Mouse (Mus musculus) MEL (cell line): ENCODE results near the gene Wdr90. TPM values are rescaled to one million over a fixed set of nuclear protein-coding genes. Genes with fewer than 3 reads are reported as not detected.

ENCODE experiments used
- DNase-seq: peaks from one replicate; pipeline ENCODE4 v3.0.0; 2011; ENCODE audit warnings: low read depth, low spot score
- H3K27ac ChIP-seq: 2 replicates; pipeline ENCODE4 v1.5.1; 2012; ENCODE audit warnings: low read depth, mild to moderate bottlenecking, control low read depth, low read length, moderate library complexity; ENCODE audit not compliant: control insufficient read depth
- H3K27me3 ChIP-seq, 2 experiments: fragments of 150-350 bp in 1 of 2; sonication (generic) in 1 of 2; 2 replicates each; pipeline ENCODE4 v1.6.1; 2012; ENCODE audit warnings: low read length in 2 of 2, mild to moderate bottlenecking in 2 of 2, improper control_type of control experiment in 1 of 2, moderate library complexity in 1 of 2; ENCODE audit not compliant: insufficient read depth in 2 of 2, control insufficient read depth in 1 of 2
- H3K36me3 ChIP-seq, 2 experiments: 2 replicates each; pipeline ENCODE4 v1.6.1; 2012 to 2014; ENCODE audit warnings: low read length in 2 of 2, improper control_type of control experiment in 1 of 2, inconsistent platforms in 1 of 2, mild to moderate bottlenecking in 1 of 2; ENCODE audit not compliant: insufficient read depth in 2 of 2, control insufficient read depth in 1 of 2
- H3K4me1 ChIP-seq, 2 experiments: fragments of 150-350 bp in 1 of 2; sonication (generic) in 1 of 2; 2 replicates each; pipeline ENCODE4 v1.6.1; 2012; ENCODE audit warnings: low read length in 2 of 2, improper control_type of control experiment in 1 of 2, mild to moderate bottlenecking in 1 of 2; ENCODE audit not compliant: insufficient read depth in 2 of 2, control insufficient read depth in 1 of 2
- H3K4me3 ChIP-seq, 2 experiments: fragments of 150-350 bp in 1 of 2; sonication (generic) in 1 of 2; 2 replicates each; pipeline ENCODE4 v1.5.1; 2012; ENCODE audit warnings: low read depth in 2 of 2, low read length in 2 of 2, mild to moderate bottlenecking in 2 of 2, moderate library complexity in 2 of 2, control low read depth in 1 of 2, improper control_type of control experiment in 1 of 2; ENCODE audit not compliant: control insufficient read depth in 1 of 2, insufficient read depth in 1 of 2
- H3K79me2 ChIP-seq: 2 replicates; pipeline ENCODE4 v1.6.1; 2012; ENCODE audit warnings: mild to moderate bottlenecking, low read length, moderate library complexity; ENCODE audit not compliant: control insufficient read depth, poor library complexity, insufficient read depth
- H3K9ac ChIP-seq: 2 replicates; pipeline ENCODE4 v1.6.1; 2012; ENCODE audit warnings: low read depth, mild to moderate bottlenecking, control low read depth, low read length, moderate library complexity; ENCODE audit not compliant: control insufficient read depth, poor library complexity, severe bottlenecking
- H3K9me3 ChIP-seq: fragments of 150-350 bp; sonication (generic); replicated peaks from 2 replicates; pipeline ENCODE4 v1.6.1; 2012; ENCODE audit warnings: mild to moderate bottlenecking, low read length, improper control_type of control experiment, moderate library complexity; ENCODE audit not compliant: insufficient read depth
- CHD1 ChIP-seq: IDR thresholded peaks from 2 replicates; pipeline ENCODE4 v1.6.1; 2012; ENCODE audit warnings: low read depth, mild to moderate bottlenecking, inconsistent platforms, low read length, improper control_type of control experiment
- CHD2 ChIP-seq: IDR thresholded peaks from 2 replicates; pipeline ENCODE4 v1.6.1; 2011; ENCODE audit warnings: low read length, improper control_type of control experiment
- GABPA ChIP-seq: IDR thresholded peaks from 2 replicates; pipeline ENCODE4 v1.6.1; 2012; ENCODE audit warnings: low read depth, mild to moderate bottlenecking, inconsistent platforms, low read length, improper control_type of control experiment, moderate library complexity
- HCFC1 ChIP-seq: IDR thresholded peaks from 2 replicates; pipeline ENCODE4 v1.6.1; 2012; ENCODE audit warnings: low read depth, mild to moderate bottlenecking, inconsistent platforms, low read length, improper control_type of control experiment, moderate library complexity
- KAT2A ChIP-seq: conservative IDR thresholded peaks from 2 replicates; pipeline ENCODE4 v1.6.1; 2012; ENCODE audit warnings: low read depth, low read length, improper control_type of control experiment, inconsistent platforms
- MEF2A ChIP-seq: IDR thresholded peaks from 2 replicates; pipeline ENCODE4 v1.6.1; 2014; ENCODE audit warnings: low read depth, mild to moderate bottlenecking, inconsistent platforms, low read length, improper control_type of control experiment; ENCODE audit not compliant: poor library complexity, insufficient replicate concordance, severe bottlenecking; ENCODE audit errors: extremely low read depth
- MYB ChIP-seq: IDR thresholded peaks from 2 replicates; pipeline ENCODE4 v1.6.1; 2011; ENCODE audit warnings: mild to moderate bottlenecking, low read depth, low read length, improper control_type of control experiment
- MYC ChIP-seq: IDR thresholded peaks from 2 replicates; pipeline ENCODE4 v1.6.1; 2011; ENCODE audit warnings: low read depth, mild to moderate bottlenecking, low read length, improper control_type of control experiment, moderate library complexity
- NELFE ChIP-seq: IDR thresholded peaks from 2 replicates; pipeline ENCODE4 v1.6.1; 2011; ENCODE audit warnings: low read depth, low read length, improper control_type of control experiment
- NRF1 ChIP-seq: IDR thresholded peaks from 2 replicates; pipeline ENCODE4 v1.6.1; 2014; ENCODE audit warnings: low read depth, mild to moderate bottlenecking, inconsistent platforms, low read length, improper control_type of control experiment, moderate library complexity; ENCODE audit not compliant: poor library complexity, insufficient read depth, severe bottlenecking
- POLR2A ChIP-seq, 2 experiments: IDR thresholded peaks; 2 replicates each; pipeline ENCODE4 v1.6.1; 2011 to 2012; ENCODE audit warnings: low read length in 2 of 2, mild to moderate bottlenecking in 2 of 2, control low read depth in 1 of 2, improper control_type of control experiment in 1 of 2, low read depth in 1 of 2, moderate library complexity in 1 of 2; ENCODE audit not compliant: control insufficient read depth in 1 of 2, insufficient read depth in 1 of 2, poor library complexity in 1 of 2
- POLR2AphosphoS2 ChIP-seq: IDR thresholded peaks from 2 replicates; pipeline ENCODE4 v1.6.1; 2011; ENCODE audit warnings: low read length, improper control_type of control experiment
- RCOR1 ChIP-seq: IDR thresholded peaks from 2 replicates; pipeline ENCODE4 v1.6.1; 2012; ENCODE audit warnings: low read depth, mild to moderate bottlenecking, inconsistent platforms, low read length, improper control_type of control experiment
- SMC3 ChIP-seq: IDR thresholded peaks from 2 replicates; pipeline ENCODE4 v1.6.1; 2011; ENCODE audit warnings: low read depth, low read length, improper control_type of control experiment
- TAL1 ChIP-seq: IDR thresholded peaks from 2 replicates; pipeline ENCODE4 v1.6.1; 2012; ENCODE audit warnings: mild to moderate bottlenecking, inconsistent platforms, low read length, moderate library complexity, mixed read lengths
- TBP ChIP-seq: IDR thresholded peaks from 2 replicates; pipeline ENCODE4 v1.8.0; 2011; ENCODE audit warnings: low read depth, low read length, improper control_type of control experiment
- USF1 ChIP-seq: IDR thresholded peaks from 2 replicates; pipeline ENCODE4 v1.6.1; 2014; ENCODE audit warnings: low read depth, mild to moderate bottlenecking, inconsistent platforms, low read length, improper control_type of control experiment, moderate library complexity
- USF2 ChIP-seq, 2 experiments: IDR thresholded peaks; 2 replicates each; pipeline ENCODE4 v1.6.1; 2011 to 2012; ENCODE audit warnings: improper control_type of control experiment in 2 of 2, low read length in 2 of 2, borderline replicate concordance in 1 of 2, inconsistent platforms in 1 of 2, low read depth in 1 of 2, mild to moderate bottlenecking in 1 of 2; ENCODE audit not compliant: insufficient read depth in 1 of 2
- ZKSCAN1 ChIP-seq: IDR thresholded peaks from 2 replicates; pipeline ENCODE4 v1.6.1; 2012; ENCODE audit warnings: low read depth, mild to moderate bottlenecking, inconsistent platforms, low read length, improper control_type of control experiment, moderate library complexity
- ZNF384 ChIP-seq: IDR thresholded peaks from 2 replicates; pipeline ENCODE4 v1.6.1; 2012; ENCODE audit warnings: low read depth, mild to moderate bottlenecking, inconsistent platforms, low read length, improper control_type of control experiment
- polyA plus RNA-seq, 2 experiments: library from polyadenylated mRNA; stranded (reverse) in 1 of 2; unstranded in 1 of 2; fragments of >175 nt in 1 of 2; fragments of >200 nt in 1 of 2; gene quantifications; 2 replicates each; pipeline versions ENCODE4 v1.2.1 to v1.2.4; 2012; ENCODE audit warnings: low replicate concordance in 2 of 2, low read depth in 1 of 2; ENCODE audit not compliant: insufficient read length in 2 of 2, insufficient read depth in 1 of 2, missing spikeins in 1 of 2
- total RNA-seq: library from RNA; depleted of rRNA; stranded (reverse); fragments of 300-350 nt; gene quantifications from 2 replicates; pipeline ENCODE4 v1.2.3, GENCODE M21; 2012

Wdr90 gene
- total and polyA plus RNA-seq, 3 experiments = 23.7 to 44.5 TPM; not detected in 1

DNA sequence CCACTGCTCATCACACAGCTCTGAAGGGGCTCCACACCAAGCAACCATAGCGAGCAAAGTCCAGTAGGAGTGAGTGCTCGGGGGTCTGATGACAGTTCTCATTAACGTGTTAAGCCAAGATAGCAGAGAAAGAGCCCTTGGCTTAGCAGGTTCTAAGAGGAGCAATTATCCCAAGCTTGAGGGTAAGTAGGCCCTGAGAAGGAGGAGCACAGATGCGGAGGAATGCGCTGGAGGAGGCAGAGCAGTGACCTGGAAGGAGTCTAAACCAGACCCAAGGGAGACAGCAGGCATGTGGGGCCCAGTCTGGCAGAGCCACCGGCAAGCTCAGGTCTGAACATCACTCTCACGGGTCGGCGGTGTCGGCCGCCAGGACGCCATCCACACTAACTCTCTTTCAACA is 34.6 kb upstream of the Wdr90 start:
- H3K79me2 ChIP-seq = peaks cover 2% of the 10 kb centered on the region; the same call in 1 of the 2 replicates
- H3K4me3 ChIP-seq = no peak overlapping the region
- no peak overlapping the region for H3K9ac ChIP-seq
- no peak for DNase-seq
- no peak overlapping the region for H3K27ac ChIP-seq
- no peaks in the 10 kb centered on the region for H3K4me1 ChIP-seq
- peaks cover 0 to under 1% of the 10 kb centered on the region in 2 experiments; a peak in 1 of 4 replicates for H3K36me3 ChIP-seq
- TF ChIP-seq POLR2AphosphoS2 = no peak
- no peak for TF ChIP-seq ZNF384
- no peak for TF ChIP-seq RCOR1
- no peak for TF ChIP-seq POLR2A (IDR thresholded peaks at IDR 0.05; ENCODE audit: control insufficient read depth in 1 of 2, insufficient read depth in 1 of 2, low read depth in 1 of 2, low read length in 2 of 2, poor library complexity in 1 of 2)
- TF ChIP-seq TAL1 = no peak
- no peak for TF ChIP-seq MEF2A
- TF ChIP-seq MYC = no peak
- TF ChIP-seq MYB = no peak
- no peak for TF ChIP-seq GABPA
- TF ChIP-seq CHD1 = no peak
- TF ChIP-seq TBP = no peak
- TF ChIP-seq USF2 (IDR thresholded peaks at IDR 0.05; ENCODE audit: borderline replicate concordance in 1 of 2, insufficient read depth in 1 of 2, low read depth in 1 of 2, low read length in 2 of 2) = no peak
- TF ChIP-seq KAT2A = no peak
- TF ChIP-seq CHD2 = no peak
- TF ChIP-seq NELFE = no peak
- H3K9me3 ChIP-seq = no peaks in the 10 kb centered on the region
- H3K27me3 ChIP-seq = no peaks in the 10 kb centered on the region

DNA sequence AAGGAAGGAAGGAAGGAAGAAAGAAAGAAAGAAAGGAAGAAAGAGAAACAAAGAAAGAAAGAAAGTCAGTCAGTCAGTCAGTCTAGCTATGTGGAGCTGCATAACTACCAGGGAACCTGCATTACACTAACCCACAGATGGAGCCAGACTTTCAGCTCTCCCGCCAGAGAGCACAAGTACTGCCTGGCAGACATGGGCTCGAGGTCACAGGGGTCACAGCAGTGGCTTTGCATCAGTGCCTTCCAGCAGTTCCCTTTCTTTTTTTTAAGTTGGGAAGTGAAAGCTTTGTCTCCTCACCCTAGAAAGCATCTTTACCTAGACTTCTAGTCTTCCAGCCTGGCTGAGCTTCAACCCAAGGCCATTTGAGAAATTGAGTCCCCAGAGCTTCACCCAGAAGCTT is 34.1 kb upstream of the Wdr90 start:
- TF ChIP-seq NRF1 = no peak
- no peak for TF ChIP-seq ZKSCAN1
- no peak for TF ChIP-seq USF1
- TF ChIP-seq HCFC1 = no peak
- no peak for TF ChIP-seq TAL1
- TF ChIP-seq SMC3 = no peak
- TF ChIP-seq, all 39 proteins: peak for 0
- no peaks in the 10 kb centered on the region for H3K4me1 ChIP-seq
- H3K4me3 ChIP-seq = no peak overlapping the region
- H3K9me3 ChIP-seq = no peaks in the 10 kb centered on the region
- H3K79me2 ChIP-seq = peaks cover 2% of the 10 kb centered on the region; the same call in 1 of the 2 replicates
- no peak for DNase-seq
- no peak overlapping the region for H3K27ac ChIP-seq
- no peaks in the 10 kb centered on the region for H3K27me3 ChIP-seq
- H3K36me3 ChIP-seq = no peaks in the 10 kb centered on the region
- no peak overlapping the region for H3K9ac ChIP-seq
